Mouse (Mus musculus): ENCODE results near the gene Rab32. TPM values are rescaled to one million over a fixed set of nuclear protein-coding genes. Genes with fewer than 3 reads are reported as not detected.
"Not testable (repeated sequence)": the region's sequence is repeated elsewhere in the genome, so short reads cannot be mapped to it uniquely, and the experiment has no call there.

Rab32 gene
- 28.0 and 28.5 TPM in 2 replicates for polyA plus RNA-seq (2015; fragmentation: Nextera tagmentation; extraction: Ambion mirVana)

DNA sequence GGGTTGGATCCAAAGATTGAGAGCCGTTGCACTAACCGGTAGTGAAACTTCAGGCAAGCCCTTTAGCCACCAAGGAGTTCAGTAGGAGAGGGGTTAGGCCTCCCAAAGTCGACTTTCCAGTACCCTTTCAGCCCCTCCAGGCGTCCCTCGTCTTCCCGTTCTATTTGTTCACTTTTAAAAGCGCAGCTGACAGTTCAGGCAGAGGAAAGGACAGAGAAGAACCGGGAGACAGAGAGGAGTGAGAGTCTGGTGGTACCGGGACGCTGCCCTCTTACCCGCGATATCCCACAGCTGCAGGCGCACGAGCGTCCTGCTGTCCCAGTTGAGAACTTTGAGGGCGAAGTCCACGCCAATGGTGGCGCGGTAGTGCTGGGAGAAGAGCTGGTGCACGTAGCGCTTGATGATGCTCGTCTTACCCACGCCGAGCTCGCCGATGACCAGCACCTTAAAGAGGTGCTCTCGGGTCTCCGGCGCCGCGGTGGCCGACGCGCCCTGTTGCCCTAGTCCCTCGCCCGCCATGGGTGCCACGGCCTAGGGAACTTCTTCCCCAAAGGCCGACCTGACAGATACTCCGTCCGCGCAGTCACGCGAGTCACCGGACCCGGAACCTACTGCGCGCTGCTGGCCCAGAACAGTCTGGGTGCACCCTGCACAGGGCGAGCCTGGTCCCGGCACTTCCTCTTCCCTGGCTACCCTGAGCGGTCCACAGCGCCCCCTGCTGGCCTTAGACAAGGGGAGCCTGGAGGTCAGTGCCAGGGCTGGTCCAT, at the start of gene Rab32:
Rab32 (minus strand) TSS at position 696 of the 767 bp plus-strand sequence.
- H3K9me3 ChIP-seq (ENCODE audit: control insufficient read depth): no peaks in the 10 kb centered on the region
- peak within 1 kb of the TSS; percentile 72 for H3K9ac ChIP-seq (ENCODE audit: low read depth, low read length)
- WGBS: under 1% methylated on average over 51 of the region's 51 CpGs
- no peaks in the 10 kb centered on the region for H3K36me3 ChIP-seq (ENCODE audit: control insufficient read depth, insufficient read depth)
- peak within 1 kb of the TSS; percentile 76 for H3K4me3 ChIP-seq (ENCODE audit: low read depth, low read length)
- H3K27ac ChIP-seq (ENCODE audit: low read depth, low read length): peak within 1 kb of the TSS; percentile 62
- H3K4me1 ChIP-seq (replicated peaks; ENCODE audit: control insufficient read depth, insufficient read depth, low read length): 0 out of 2 replicates have a peak, but pooled peaks cover 3% of the 10 kb centered on the region
- ATAC-seq: peak; percentile 99
- peak; percentile 100 for TF ChIP-seq CTCF (IDR thresholded peaks at IDR 0.05; ENCODE audit: low read depth)
- peak within 1 kb of the TSS; percentile 95 for H3K4me2 ChIP-seq (replicated peaks; ENCODE audit: low read depth)
- no peaks in the 10 kb centered on the region for H3K27me3 ChIP-seq (replicated peaks; ENCODE audit: control insufficient read depth, insufficient read depth, low read length)

DNA sequence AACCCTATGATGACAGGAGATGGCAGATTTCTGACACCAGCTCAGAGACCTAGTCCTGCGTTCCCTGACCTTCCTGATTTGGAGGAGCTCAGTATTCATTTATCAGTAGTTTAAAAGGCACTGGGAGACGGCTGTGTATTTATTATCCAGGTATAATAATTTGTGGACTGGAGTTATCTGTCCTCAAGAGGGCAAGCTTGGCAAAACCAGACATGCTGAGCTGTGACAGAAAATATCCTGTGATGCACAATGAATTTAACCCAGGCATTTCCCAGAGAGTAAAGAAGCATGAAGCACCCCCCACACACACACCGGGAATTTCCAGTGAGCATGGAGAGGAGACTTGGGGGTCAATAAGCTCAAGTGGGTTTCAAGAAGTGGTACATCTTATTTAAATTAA, 42.7 kb upstream of the Rab32 start:
- no peaks in the 10 kb centered on the region for H3K9me3 ChIP-seq (ENCODE audit: control insufficient read depth)
- no peak overlapping the region for H3K9ac ChIP-seq (ENCODE audit: low read depth, low read length)
- TF ChIP-seq CTCF (IDR thresholded peaks at IDR 0.05; ENCODE audit: low read depth): no peak
- H3K4me3 ChIP-seq (ENCODE audit: low read depth, low read length): no peak overlapping the region
- H3K36me3 ChIP-seq (ENCODE audit: control insufficient read depth, insufficient read depth): no peaks in the 10 kb centered on the region
- no peak overlapping the region for H3K4me2 ChIP-seq (replicated peaks; ENCODE audit: low read depth)
- ATAC-seq: no peak
- H3K4me1 ChIP-seq (replicated peaks; ENCODE audit: control insufficient read depth, insufficient read depth, low read length): no peaks in the 10 kb centered on the region
- 58% methylated on average over 3 of the region's 3 CpGs for WGBS
- H3K27ac ChIP-seq (ENCODE audit: low read depth, low read length): no peak overlapping the region
- no peaks in the 10 kb centered on the region for H3K27me3 ChIP-seq (replicated peaks; ENCODE audit: control insufficient read depth, insufficient read depth, low read length)

DNA sequence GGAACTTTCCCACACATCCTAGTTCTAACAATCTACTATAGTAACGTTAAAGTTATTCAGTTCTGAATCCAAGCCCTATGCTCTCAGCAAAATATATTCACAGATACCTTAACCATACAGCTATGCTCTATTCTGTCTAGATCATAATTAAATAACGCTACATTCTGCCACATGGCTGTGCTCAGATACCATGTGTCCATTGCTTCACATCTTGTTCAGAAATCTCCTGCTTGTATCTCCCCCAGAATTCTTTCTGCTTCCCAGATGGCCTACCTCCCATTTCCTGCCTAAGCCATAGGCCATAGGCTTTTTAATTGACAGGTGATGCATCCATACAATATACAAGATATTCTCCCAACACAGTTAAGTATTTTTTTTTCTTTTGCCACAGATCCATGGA, 39.4 kb upstream of the Rab32 start:
- 81% methylated on average over 2 of the region's 2 CpGs for WGBS
- ATAC-seq; H3K27me3 ChIP-seq (replicated peaks; ENCODE audit: control insufficient read depth, insufficient read depth, low read length); H3K9me3 ChIP-seq (ENCODE audit: control insufficient read depth); H3K4me3 ChIP-seq (ENCODE audit: low read depth, low read length); H3K9ac ChIP-seq (ENCODE audit: low read depth, low read length); H3K36me3 ChIP-seq (ENCODE audit: control insufficient read depth, insufficient read depth); H3K4me2 ChIP-seq (replicated peaks; ENCODE audit: low read depth); H3K4me1 ChIP-seq (replicated peaks; ENCODE audit: control insufficient read depth, insufficient read depth, low read length); H3K27ac ChIP-seq (ENCODE audit: low read depth, low read length): not testable (repeated sequence)
- peak; percentile 23; the same call in 1 of the 2 replicates for TF ChIP-seq CTCF (IDR thresholded peaks at IDR 0.05; ENCODE audit: low read depth)

DNA sequence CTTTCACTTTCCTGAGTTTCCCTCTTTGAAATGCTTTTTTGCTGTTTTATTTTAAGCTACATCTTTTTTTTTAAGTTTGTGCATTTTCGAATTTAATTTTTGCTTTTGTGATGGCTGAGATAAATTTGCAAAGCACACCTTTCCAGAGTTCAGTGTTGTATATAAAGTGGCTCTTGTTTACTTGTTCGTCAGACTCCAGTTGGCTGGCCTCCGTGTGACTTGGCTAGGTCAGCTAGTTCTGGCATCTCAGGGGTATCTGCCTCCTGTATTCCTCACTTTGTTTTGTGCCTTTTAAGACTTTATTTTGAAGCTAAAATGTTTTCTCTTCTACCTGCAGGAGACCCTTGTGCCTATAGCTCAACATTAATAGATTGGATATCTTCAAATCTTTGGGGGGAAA, 22.7 kb upstream of the Rab32 start:
- H3K9me3 ChIP-seq (ENCODE audit: control insufficient read depth): no peaks in the 10 kb centered on the region
- no peak for ATAC-seq
- no peaks in the 10 kb centered on the region for H3K36me3 ChIP-seq (ENCODE audit: control insufficient read depth, insufficient read depth)
- no peak overlapping the region for H3K27ac ChIP-seq (ENCODE audit: low read depth, low read length)
- no peaks in the 10 kb centered on the region for H3K27me3 ChIP-seq (replicated peaks; ENCODE audit: control insufficient read depth, insufficient read depth, low read length)
- H3K4me2 ChIP-seq (replicated peaks; ENCODE audit: low read depth): no peak overlapping the region
- H3K4me3 ChIP-seq (ENCODE audit: low read depth, low read length): no peak overlapping the region
- no peaks in the 10 kb centered on the region for H3K4me1 ChIP-seq (replicated peaks; ENCODE audit: control insufficient read depth, insufficient read depth, low read length)
- WGBS: 59% methylated on average over 3 of the region's 3 CpGs
- H3K9ac ChIP-seq (ENCODE audit: low read depth, low read length): no peak overlapping the region
- no peak for TF ChIP-seq CTCF (IDR thresholded peaks at IDR 0.05; ENCODE audit: low read depth)

DNA sequence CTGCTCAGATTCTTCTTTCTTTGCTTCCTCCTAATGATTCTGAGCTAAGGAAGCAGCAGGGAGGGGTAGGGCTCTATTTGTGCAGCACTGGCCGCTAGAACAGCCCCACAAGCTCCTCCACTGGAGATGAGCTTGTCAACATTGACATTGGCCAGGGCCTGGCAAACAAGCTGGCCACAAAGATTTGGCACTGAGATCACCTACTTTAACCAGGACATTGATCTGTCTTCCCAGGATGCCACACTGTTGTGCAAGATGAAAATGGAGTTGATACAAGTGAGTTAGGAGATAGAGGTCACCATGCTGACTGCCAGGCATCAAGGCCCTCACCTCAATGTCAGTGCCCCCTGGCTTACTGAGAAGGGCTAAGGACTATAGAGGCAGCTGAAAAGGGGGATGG, 21.8 kb upstream of the Rab32 start:
- Histone ChIP-seq H3K27ac (ENCODE audit: low read depth, low read length) (no peak overlapping the region), H3K36me3 (ENCODE audit: control insufficient read depth, insufficient read depth) (no peaks in the 10 kb centered on the region), H3K4me1 (replicated peaks; ENCODE audit: control insufficient read depth, insufficient read depth, low read length) (no peaks in the 10 kb centered on the region), H3K4me2 (replicated peaks; ENCODE audit: low read depth) (no peak overlapping the region), H3K9me3 (ENCODE audit: control insufficient read depth) (no peaks in the 10 kb centered on the region), H3K9ac (ENCODE audit: low read depth, low read length) (no peak overlapping the region), H3K4me3 (ENCODE audit: low read depth, low read length) (no peak overlapping the region), H3K27me3 (replicated peaks; ENCODE audit: control insufficient read depth, insufficient read depth, low read length) (no peaks in the 10 kb centered on the region)
- no peak for ATAC-seq
- TF ChIP-seq CTCF (IDR thresholded peaks at IDR 0.05; ENCODE audit: low read depth): no peak
- WGBS: 52% methylated on average over 1 of the region's 1 CpGs

DNA sequence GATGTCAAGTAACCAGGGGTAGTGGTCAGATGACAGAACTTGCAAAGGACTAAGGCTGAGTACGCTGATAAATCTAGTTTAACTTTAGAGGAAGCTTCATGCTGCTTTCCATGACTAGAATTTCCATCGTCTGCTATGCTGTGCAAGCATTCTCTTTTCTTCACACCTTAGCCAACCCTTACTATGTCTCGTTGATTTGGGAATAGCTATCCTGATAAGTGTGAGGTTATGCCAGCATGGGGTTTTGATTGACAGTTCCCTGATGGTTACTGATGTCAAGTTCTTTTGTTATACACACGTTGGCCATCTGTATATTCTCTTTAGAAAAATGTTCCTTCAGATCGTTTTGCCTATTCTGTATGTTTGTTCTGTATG, 259 bp upstream of the Rab32 start:
- Histone ChIP-seq H3K36me3 (ENCODE audit: control insufficient read depth, insufficient read depth) (no peaks in the 10 kb centered on the region), H3K27me3 (replicated peaks; ENCODE audit: control insufficient read depth, insufficient read depth, low read length) (no peaks in the 10 kb centered on the region), H3K4me1 (replicated peaks; ENCODE audit: control insufficient read depth, insufficient read depth, low read length) (0 out of 2 replicates have a peak, but pooled peaks cover 3% of the 10 kb centered on the region), H3K9me3 (ENCODE audit: control insufficient read depth) (no peaks in the 10 kb centered on the region), H3K4me2 (replicated peaks; ENCODE audit: low read depth) (peak overlapping the region; percentile 95), H3K9ac (ENCODE audit: low read depth, low read length) (peak overlapping the region; percentile 72; the same call in 1 of the 2 replicates), H3K4me3 (ENCODE audit: low read depth, low read length) (peak overlapping the region; percentile 76), H3K27ac (ENCODE audit: low read depth, low read length) (no peak overlapping the region)
- no peak for ATAC-seq
- no peak for TF ChIP-seq CTCF (IDR thresholded peaks at IDR 0.05; ENCODE audit: low read depth)
- WGBS: 38% methylated on average over 5 of the region's 5 CpGs
